ENCODE assay signal across 7 mouse cellular contexts in the genomic region with DNA sequence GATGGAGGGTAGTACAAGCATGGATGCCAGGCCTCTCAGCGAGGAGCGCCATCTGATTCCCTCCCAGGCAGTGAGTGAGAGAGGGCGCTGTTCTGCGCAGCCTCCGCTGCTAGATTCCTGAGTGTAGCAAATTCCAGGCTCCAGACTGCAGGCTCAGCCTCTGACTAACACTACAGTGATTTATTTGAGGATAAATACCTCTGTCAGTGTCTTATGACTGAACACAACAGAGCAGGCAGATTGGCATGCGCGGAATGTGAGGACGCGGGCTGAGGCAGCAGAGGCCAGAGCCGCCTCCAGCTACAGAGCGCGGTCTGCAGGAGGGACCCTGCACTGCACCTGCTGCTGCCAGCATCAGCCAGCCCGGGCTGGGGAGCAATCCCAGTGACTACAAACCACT.
DNase-seq lines count a peak whose midpoint lies in the region; ATAC-seq and TF ChIP-seq lines count a peak whose summit lies in the region.

No protein-coding gene starts in this region.

- WGBS in forebrain, embryonic 11.5 days: 10% methylated on average over 13 of the region's 13 CpGs
- whole genome bisulfite sequencing in heart, embryonic 15.5 days: 11% methylated on average over 13 of the region's 13 CpGs
- 61% methylated on average over 13 of the region's 13 CpGs for WGBS in liver, embryonic 11.5 days
- WGBS in neural tube, embryonic 14.5 days: 5% methylated on average over 13 of the region's 13 CpGs

- no peak overlapping the region for H3K4me3 ChIP-seq in forebrain, embryonic 11.5 days (ENCODE audit: low read depth, low read length)
- H3K4me3 ChIP-seq in heart, embryonic 15.5 days: no peak overlapping the region
- H3K4me3 ChIP-seq in liver, embryonic 11.5 days (ENCODE audit: low read depth, low read length): no peak overlapping the region
- H3K4me3 ChIP-seq in neural tube, embryonic 14.5 days (ENCODE audit: low read depth, low read length): no peak overlapping the region

- no peaks in the 10 kb centered on the region for H3K27me3 ChIP-seq in forebrain, embryonic 11.5 days (ENCODE audit: control insufficient read depth, insufficient read depth, low read length)
- no peaks in the 10 kb centered on the region for H3K27me3 ChIP-seq in heart, embryonic 15.5 days
- no peaks in the 10 kb centered on the region for H3K27me3 ChIP-seq in liver, embryonic 11.5 days (replicated peaks; ENCODE audit: control insufficient read depth, insufficient read depth, low read length)
- H3K27me3 ChIP-seq in neural tube, embryonic 14.5 days (ENCODE audit: control insufficient read depth, insufficient read depth, low read length): no peaks in the 10 kb centered on the region

- H3K27ac ChIP-seq in forebrain, embryonic 11.5 days (ENCODE audit: low read depth, low read length): peak overlapping the region; percentile 26
- H3K27ac ChIP-seq in heart, embryonic 15.5 days: peak overlapping the region; percentile 89
- no peak overlapping the region for H3K27ac ChIP-seq in liver, embryonic 11.5 days (ENCODE audit: low read depth, low read length)
- H3K27ac ChIP-seq in neural tube, embryonic 14.5 days (ENCODE audit: low read depth, low read length): peak overlapping the region; percentile 52

- peak; percentile 40; the same call in 1 of the 2 replicates for TF ChIP-seq CTCF in brain, embryonic 14.5 days (IDR thresholded peaks at IDR 0.05; ENCODE audit: borderline replicate concordance, extremely low read depth, insufficient read depth, insufficient read length)

- H3K36me3 ChIP-seq in forebrain, embryonic 11.5 days (ENCODE audit: control insufficient read depth, insufficient read depth, low read length): no peaks in the 10 kb centered on the region
- peaks cover 15% of the 10 kb centered on the region; the same call in 1 of the 2 replicates for H3K36me3 ChIP-seq in heart, embryonic 15.5 days
- peaks cover 6% of the 10 kb centered on the region; the same call in 1 of the 2 replicates for H3K36me3 ChIP-seq in liver, embryonic 11.5 days (ENCODE audit: control insufficient read depth, insufficient read depth, low read length)
- H3K36me3 ChIP-seq in neural tube, embryonic 14.5 days (ENCODE audit: control insufficient read depth, insufficient read depth, low read length): no peaks in the 10 kb centered on the region

- H3K9me3 ChIP-seq in forebrain, embryonic 11.5 days (ENCODE audit: control insufficient read depth, low read length): no peaks in the 10 kb centered on the region
- H3K9me3 ChIP-seq in heart, embryonic 15.5 days (replicated peaks): no peaks in the 10 kb centered on the region
- no peaks in the 10 kb centered on the region for H3K9me3 ChIP-seq in liver, embryonic 11.5 days (ENCODE audit: control insufficient read depth, low read length)
- H3K9me3 ChIP-seq in neural tube, embryonic 14.5 days (ENCODE audit: control insufficient read depth, low read length): no peaks in the 10 kb centered on the region

- H3K9ac ChIP-seq in forebrain, embryonic 11.5 days (ENCODE audit: low read length): no peak overlapping the region
- H3K9ac ChIP-seq in heart, embryonic 15.5 days: peak overlapping the region; percentile 20; the same call in 1 of the 2 replicates
- H3K9ac ChIP-seq in liver, embryonic 11.5 days (ENCODE audit: low read depth, low read length): no peak overlapping the region
- 0 out of 2 replicates have a peak overlapping the region, but pooled peaks have one; percentile 21 for H3K9ac ChIP-seq in neural tube, embryonic 14.5 days (replicated peaks; ENCODE audit: low read depth, low read length)

- peaks cover 48% of the 10 kb centered on the region for H3K4me1 ChIP-seq in forebrain, embryonic 11.5 days (replicated peaks; ENCODE audit: control insufficient read depth, insufficient read depth, low read length)
- H3K4me1 ChIP-seq in heart, embryonic 15.5 days (replicated peaks): peaks cover 91% of the 10 kb centered on the region
- peaks cover 55% of the 10 kb centered on the region for H3K4me1 ChIP-seq in liver, embryonic 11.5 days (replicated peaks; ENCODE audit: control insufficient read depth, insufficient read depth, low read length)
- peaks cover 27% of the 10 kb centered on the region for H3K4me1 ChIP-seq in neural tube, embryonic 14.5 days (ENCODE audit: control insufficient read depth, insufficient read depth, low read length)

- 0 out of 2 replicates have a peak overlapping the region, but pooled peaks have one; percentile 3 for H3K4me2 ChIP-seq in forebrain, embryonic 11.5 days (ENCODE audit: low read depth, low read length, severe bottlenecking)
- H3K4me2 ChIP-seq in heart, embryonic 15.5 days: 0 out of 2 replicates have a peak overlapping the region, but pooled peaks have one; percentile 19
- H3K4me2 ChIP-seq in liver, embryonic 11.5 days: no peak overlapping the region
- peak overlapping the region; percentile 20; the same call in 1 of the 2 replicates for H3K4me2 ChIP-seq in neural tube, embryonic 14.5 days (ENCODE audit: low read depth, low read length)

- DNase-seq in brain, embryonic 14.5 days (ENCODE audit: low read depth): peak; percentile 88
- DNase-seq in forebrain, embryonic 11.5 days (ENCODE audit: low spot score): peak; percentile 87
- peak; percentile 93 for DNase-seq in kidney, postnatal 10 days
- no peak for DNase-seq in liver, embryonic 11.5 days (ENCODE audit: low spot score)
- DNase-seq in thymus, postnatal 4 days: no peak

- TF ChIP-seq POLR2A in brain, embryonic 14.5 days (IDR thresholded peaks at IDR 0.05; ENCODE audit: borderline replicate concordance, extremely low read depth, insufficient read depth, insufficient read length, poor library complexity, severe bottlenecking): no peak

- peak; percentile 77 for ATAC-seq in forebrain, embryonic 11.5 days (replicated peaks; ENCODE audit: low FRiP score)
- peak; percentile 86 for ATAC-seq in heart, embryonic 15.5 days (replicated peaks; ENCODE audit: insufficient number of reproducible peaks, insufficient read depth, low FRiP score, low read depth)
- peak; percentile 37; the same call in 1 of the 2 replicates for ATAC-seq in liver, embryonic 11.5 days (replicated peaks; ENCODE audit: low FRiP score)
- ATAC-seq in neural tube, embryonic 14.5 days (ENCODE audit: low read depth): peak; percentile 73

Comparison
In these comparisons a context has a peak if more than half of its experiments do, and no peak if none do; other contexts are left out.
1. DNase-seq: peak in brain, embryonic 14.5 days (single experiment), forebrain, embryonic 11.5 days (single experiment) and kidney, postnatal 10 days (single experiment); none in liver, embryonic 11.5 days (single experiment) and thymus, postnatal 4 days (single experiment).
2. H3K9ac ChIP-seq: peak in heart, embryonic 15.5 days (single experiment) and neural tube, embryonic 14.5 days (single experiment); none in forebrain, embryonic 11.5 days (single experiment) and liver, embryonic 11.5 days (single experiment).
3. Peak in every context shown above with its lines, with median percentiles within 50 percentile points of each other: ATAC-seq.